Mouse (Mus musculus) CH12.LX (cell line): ENCODE measurements at regions not wholly inside any gene's neighbourhood (a gene's known extent, or its start where the extent isn't known, plus 50 kb on each side); places are given as distances from the start of the nearest gene placed in this dataset.

ENCODE experiments used
- CHD1 ChIP-seq: IDR thresholded peaks from 2 replicates; pipeline ENCODE4 v1.6.1; 2012; ENCODE audit warnings: low read depth, low read length, improper control_type of control experiment, inconsistent platforms
- CTCF ChIP-seq, 2 experiments: IDR thresholded peaks in 1 of 2; conservative IDR thresholded peaks in 1 of 2; 2 replicates each; pipeline ENCODE4 v1.5.1; 2011 to 2012; ENCODE audit warnings: low read depth in 2 of 2, low read length in 2 of 2, improper control_type of control experiment in 1 of 2, inconsistent platforms in 1 of 2, mild to moderate bottlenecking in 1 of 2, moderate library complexity in 1 of 2
- ELF1 ChIP-seq: IDR thresholded peaks from 2 replicates; pipeline ENCODE4 v1.6.1; 2014; ENCODE audit warnings: low read depth, mild to moderate bottlenecking, inconsistent platforms, low read length, improper control_type of control experiment
- JUN ChIP-seq: IDR thresholded peaks from 2 replicates; pipeline ENCODE4 v1.6.1; 2011; ENCODE audit warnings: low read depth, mild to moderate bottlenecking, low read length, improper control_type of control experiment, moderate library complexity; ENCODE audit not compliant: insufficient read depth
- NELFE ChIP-seq: IDR thresholded peaks from 2 replicates; pipeline ENCODE4 v1.6.1; 2011; ENCODE audit warnings: low read depth, low read length, improper control_type of control experiment
- POLR2A ChIP-seq: IDR thresholded peaks from 2 replicates; pipeline ENCODE4 v1.6.1; 2011; ENCODE audit warnings: low read depth, mild to moderate bottlenecking, improper control_type of control experiment, low read length
- RAD21 ChIP-seq: IDR thresholded peaks from 2 replicates; pipeline ENCODE4 v1.6.1; 2011; ENCODE audit warnings: low read depth, mild to moderate bottlenecking, low read length, improper control_type of control experiment, moderate library complexity
- RCOR1 ChIP-seq: conservative IDR thresholded peaks from 2 replicates; pipeline ENCODE4 v1.6.1; 2012; ENCODE audit warnings: low read depth, mild to moderate bottlenecking, inconsistent platforms, low read length, improper control_type of control experiment
- SIN3A ChIP-seq: IDR thresholded peaks from 2 replicates; pipeline ENCODE4 v1.6.1; 2012; ENCODE audit warnings: low read length, improper control_type of control experiment, inconsistent platforms
- SMC3 ChIP-seq: IDR thresholded peaks from 2 replicates; pipeline ENCODE4 v1.6.1; 2011; ENCODE audit warnings: low read depth, low read length, improper control_type of control experiment
- TCF12 ChIP-seq: IDR thresholded peaks from 2 replicates; pipeline ENCODE4 v1.6.1; 2014; ENCODE audit warnings: low read depth, mild to moderate bottlenecking, inconsistent platforms, low read length, improper control_type of control experiment
- USF1 ChIP-seq: IDR thresholded peaks from 2 replicates; pipeline ENCODE4 v1.6.1; 2014; ENCODE audit warnings: low read depth, mild to moderate bottlenecking, inconsistent platforms, low read length, improper control_type of control experiment
- ZKSCAN1 ChIP-seq: IDR thresholded peaks from 2 replicates; pipeline ENCODE4 v1.6.1; 2012; ENCODE audit warnings: low read depth, inconsistent platforms, low read length, improper control_type of control experiment, borderline replicate concordance
- ZNF384 ChIP-seq: IDR thresholded peaks from 2 replicates; pipeline ENCODE4 v1.6.1; 2012; ENCODE audit warnings: low read depth, low read length, improper control_type of control experiment, inconsistent platforms

- TF ChIP-seq NELFE (no peak), POLR2A (no peak), RAD21 (no peak), CHD1 (no peak), TCF12 (no peak), ZNF384 (no peak), SIN3A (no peak), ELF1 (no peak), RCOR1 (no peak), USF1 (no peak), ZKSCAN1 (no peak), CTCF (conservative IDR thresholded peaks at IDR 0.05 in 1 of 2, IDR thresholded peaks at IDR 0.05 in 1 of 2; ENCODE audit: low read depth in 2 of 2, low read length in 2 of 2) (no peak), JUN (no peak), SMC3 (no peak)
These were observed 270.7 kb downstream of the Usp25 start for GRCm38 (mm10) chr16:77284205-77284604.
